Mouse (Mus musculus) C2C12 (cell line): Measurements from ENCODE around the gene Tm4sf4.

Experiments used
- CEBPB ChIP-seq: IDR thresholded peaks from one replicate; pipeline ENCODE4 v1.6.1; 2011; ENCODE audit warnings: low read depth, mild to moderate bottlenecking, control low read depth, moderate library complexity
- CTCF ChIP-seq: IDR thresholded peaks from one replicate; pipeline ENCODE4 v1.5.1; 2011; ENCODE audit not compliant: control insufficient read depth, insufficient read depth, insufficient read length
- MAX ChIP-seq: IDR thresholded peaks from one replicate; pipeline ENCODE4 v1.6.1; 2011; ENCODE audit warnings: mild to moderate bottlenecking, control low read depth
- MYOD1 ChIP-seq: IDR thresholded peaks from one replicate; pipeline ENCODE4 v1.6.1; 2011; ENCODE audit warnings: low read depth; ENCODE audit not compliant: control insufficient read depth, insufficient read length
- USF1 ChIP-seq: IDR thresholded peaks from one replicate; pipeline ENCODE4 v1.6.1; 2011; ENCODE audit warnings: low read depth, mild to moderate bottlenecking, control low read depth, moderate library complexity

GRCm38 (mm10) chr3:57426351-57426750 is 1.2 kb downstream of the Tm4sf4 start:
- TF ChIP-seq CEBPB (no peak), CTCF (no peak), MYOD1 (no peak), MAX (no peak), USF1 (no peak)
